Comparison of ENCODE assay signal across 1 mouse cellular context in genomic region chr19:24656981-24657380, GRCm38 (mm10).
A peak's percentile ranks its signal among the peaks of the same experiment; 100 is the strongest.
TF ChIP-seq lines count a peak whose summit lies in the region.

No protein-coding gene starts in this region.

TF ChIP-seq in CH12.LX, 34 proteins besides CTCF, POLR2A, EP300 and RAD21 (continued from another document):
- 0 out of 2 replicates have a peak, but pooled peaks have one; percentile 10 for TF ChIP-seq BHLHE40 (IDR thresholded peaks at IDR 0.05; ENCODE audit: low read depth, low read length)
